Mouse (Mus musculus) liver, postnatal 0 days (tissue): ENCODE measurements around the gene Bahcc1.

Source experiments
- CTCF ChIP-seq: sonication (generic); IDR thresholded peaks from 2 replicates; pipeline ENCODE4 v1.5.1; 2016; ENCODE audit warnings: antibody characterized with exemption, low read depth
- EP300 ChIP-seq: IDR thresholded peaks from 2 replicates; pipeline ENCODE4 v1.6.1; 2016; ENCODE audit warnings: antibody characterized with exemption, low read depth, mild to moderate bottlenecking

- TF ChIP-seq CTCF (no peak), EP300 (no peak)
Observed at GRCm38 (mm10) chr11:120243531-120243820, 10.7 kb downstream of the Bahcc1 start.
